Mouse (Mus musculus) urinary bladder, postnatal 14 days (tissue): ENCODE measurements around the gene Prdm16.

Experiments
- DNase-seq: peaks from one replicate; pipeline ENCODE4 v3.0.0; 2021; ENCODE audit warnings: low spot score

The Prdm16 gene

DNA sequence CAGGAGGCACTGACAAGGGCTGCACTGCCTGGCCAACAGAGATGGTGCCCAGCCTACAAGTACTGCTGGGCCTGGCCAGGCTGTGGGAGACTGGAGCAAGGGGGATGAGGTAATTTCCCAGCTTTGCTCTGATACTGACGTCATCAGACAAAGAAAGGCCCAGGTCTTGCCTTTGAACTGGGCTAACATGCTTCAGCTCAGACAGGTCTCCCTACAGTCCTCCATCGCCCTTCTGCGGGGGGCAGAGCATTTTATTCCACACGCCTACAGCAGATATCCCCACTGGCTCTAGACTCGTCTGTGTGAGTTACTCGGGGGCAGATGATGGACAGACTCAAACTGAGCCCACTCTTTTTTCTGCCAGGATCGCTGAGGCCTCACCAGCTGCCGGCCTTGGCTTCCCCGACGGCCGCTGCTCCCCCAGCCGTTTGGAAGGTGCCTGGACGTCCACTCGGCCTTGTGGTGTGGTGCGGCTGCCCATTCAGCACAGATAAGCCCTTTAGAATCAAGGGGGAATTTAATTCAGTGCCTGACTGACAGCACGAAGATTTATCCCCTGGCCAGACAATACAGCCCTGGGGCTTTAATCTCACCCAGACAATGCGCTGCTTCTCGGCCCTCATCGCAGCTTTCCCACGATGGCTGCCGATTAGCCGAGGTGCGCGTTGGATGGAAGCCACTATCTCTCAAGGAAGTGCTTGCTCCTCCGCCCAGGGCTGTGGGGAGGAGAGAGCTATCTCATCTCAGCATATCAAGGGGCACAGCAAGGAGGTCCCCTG, 32.8 kb downstream of the Prdm16 start:
- no peak for DNase-seq

DNA sequence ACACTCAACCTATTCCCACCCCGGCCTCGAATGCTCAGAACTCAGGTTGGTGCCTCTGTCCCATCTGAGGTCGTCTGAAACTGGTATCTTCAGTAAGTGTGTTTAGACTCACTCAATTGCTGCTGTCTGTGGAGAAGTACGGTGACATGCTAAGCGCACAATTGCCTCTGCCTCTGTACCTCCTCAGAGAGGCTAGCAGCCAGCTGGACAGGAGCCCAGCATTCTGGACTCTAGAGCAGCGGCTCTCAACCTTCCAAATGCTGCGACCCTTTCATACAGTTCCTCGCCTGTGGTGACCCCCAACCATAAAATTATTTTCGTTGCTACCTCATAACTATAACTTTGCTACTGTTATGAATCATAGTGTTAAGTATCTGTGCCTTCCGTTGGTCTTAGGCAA, 34.3 kb downstream of the Prdm16 start:
- DNase-seq: no peak

DNA sequence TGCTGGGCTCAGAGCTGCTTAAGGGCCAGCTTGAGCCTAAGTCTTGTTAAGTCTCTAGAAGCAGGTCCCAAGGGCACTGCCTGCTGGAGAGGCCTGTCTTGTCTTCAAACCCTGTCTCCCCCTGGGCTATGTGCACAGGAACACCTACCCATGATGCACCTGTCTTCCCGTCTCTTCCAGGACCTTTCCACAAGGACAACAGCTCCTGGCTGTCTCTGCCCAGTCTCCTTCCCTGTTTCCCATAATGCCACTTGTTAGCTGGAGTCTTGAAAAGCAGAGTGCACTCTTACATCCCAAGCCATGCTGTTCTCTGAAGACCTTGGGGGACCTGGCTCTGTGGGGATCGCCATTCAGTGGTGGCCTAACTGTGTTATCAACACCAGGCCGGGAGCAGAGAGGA, 35.7 kb downstream of the Prdm16 start:
- no peak for DNase-seq

GRCm38 (mm10) chr4:154599977-154600376, 36.7 kb downstream of the Prdm16 start:
- DNase-seq: no peak

DNA sequence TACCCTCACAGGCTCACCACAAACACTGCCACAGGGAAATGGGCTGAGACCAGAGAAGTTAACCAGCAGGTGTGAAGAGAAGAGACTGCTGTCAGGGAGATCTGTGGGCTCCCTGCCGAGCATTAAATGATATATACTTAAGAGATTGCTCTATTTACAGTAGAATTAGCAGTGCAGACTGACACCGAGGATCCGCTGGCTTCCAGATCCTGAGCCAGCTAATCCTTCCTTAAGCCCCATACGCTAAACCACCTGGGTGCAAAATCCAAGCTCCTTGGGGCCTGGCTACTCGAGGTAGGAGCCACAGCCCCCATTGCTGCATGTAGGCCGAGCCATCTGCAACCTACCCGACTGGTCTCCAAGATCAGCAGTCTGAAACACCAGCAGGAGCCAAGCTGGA, 38.3 kb downstream of the Prdm16 start:
- DNase-seq: no peak

DNA sequence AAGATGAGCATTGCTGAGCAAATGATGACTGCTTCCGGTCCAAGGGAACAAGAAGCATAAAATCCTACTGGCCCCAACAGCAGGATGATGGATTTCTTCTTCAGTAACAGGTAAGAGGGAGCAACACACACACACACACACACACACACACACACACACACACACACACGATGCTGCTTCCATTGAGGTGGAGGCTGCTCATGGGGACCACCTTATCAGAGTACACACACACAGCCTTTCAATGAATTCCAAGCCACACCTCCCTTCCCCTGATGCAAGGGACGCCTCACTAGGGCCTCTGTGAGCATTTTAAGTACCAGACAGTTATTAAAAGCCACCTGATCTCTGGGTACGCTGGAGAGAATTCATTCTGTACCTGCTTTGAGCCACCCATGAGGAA, 39.9 kb downstream of the Prdm16 start:
- DNase-seq: no peak

- DNase-seq: no peak
Measured at GRCm38 (mm10) chr4:154594761-154595556, 41.7 kb downstream of the Prdm16 start.

- DNase-seq: no peak
Measured at GRCm38 (mm10) chr4:154594116-154594760, 42.4 kb downstream of the Prdm16 start.

DNA sequence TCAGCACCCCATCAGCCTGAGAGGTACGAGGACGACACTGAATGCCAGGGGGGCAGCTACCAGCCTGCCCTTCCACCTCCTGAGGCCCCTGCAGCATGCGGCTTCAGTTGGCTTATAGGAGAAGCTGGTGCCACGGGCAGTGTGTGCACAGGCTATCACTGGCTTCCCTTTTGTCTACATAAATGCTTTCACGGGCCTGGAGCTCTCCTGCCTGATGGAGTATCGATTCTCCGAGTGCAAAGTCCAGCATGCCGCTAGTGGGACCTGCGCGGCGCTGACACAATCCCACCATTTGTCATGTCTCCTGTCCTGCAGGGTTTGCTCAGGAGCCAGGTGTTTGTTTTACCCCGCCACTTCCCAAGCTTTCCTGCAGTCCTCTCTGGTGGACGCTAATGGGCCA, 44.1 kb downstream of the Prdm16 start:
- DNase-seq: no peak

DNA sequence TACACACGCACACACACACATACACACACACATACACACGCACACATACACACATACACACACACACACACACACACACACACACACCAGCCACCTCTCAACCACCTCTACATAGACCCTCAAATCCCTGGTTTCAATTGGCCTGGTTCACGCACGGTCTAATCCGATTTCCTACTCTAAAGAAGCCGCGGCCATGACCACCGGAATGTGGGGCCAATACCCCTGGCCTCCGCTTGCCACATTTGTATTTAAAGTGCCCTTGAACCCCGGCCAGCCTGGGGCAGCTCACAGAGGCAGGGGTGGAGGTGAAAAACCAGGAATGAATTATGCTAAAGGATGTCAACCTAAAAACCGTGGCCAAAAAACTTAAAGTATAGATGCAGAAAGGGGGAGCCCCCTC, 45.8 kb downstream of the Prdm16 start:
- DNase-seq: no peak

- no peak for DNase-seq
Measured at GRCm38 (mm10) chr4:154586334-154586733, 50.3 kb downstream of the Prdm16 start.

GRCm38 (mm10) chr4:154585779-154586178, 50.9 kb downstream of the Prdm16 start:
- no peak for DNase-seq

DNA sequence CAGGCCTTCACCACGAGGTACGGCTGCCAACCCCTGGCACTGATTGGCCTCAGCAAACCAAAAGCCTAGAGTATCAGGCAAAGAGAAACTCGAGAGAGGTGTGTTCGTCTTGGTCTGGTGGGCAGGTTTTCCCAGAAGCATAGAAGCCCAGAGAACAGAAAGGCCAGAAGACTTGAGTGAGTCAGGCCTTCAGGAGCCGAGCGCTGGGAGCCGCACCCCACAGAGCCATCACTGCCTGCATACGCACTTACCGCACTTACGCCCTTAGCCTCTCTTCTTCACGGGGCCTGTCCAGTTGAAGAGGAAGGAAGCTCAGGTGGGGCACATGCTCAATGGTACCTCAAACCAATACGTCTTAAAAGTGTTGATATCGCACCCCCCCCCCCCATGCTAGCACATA, 53.0 kb downstream of the Prdm16 start:
- no peak for DNase-seq

DNA sequence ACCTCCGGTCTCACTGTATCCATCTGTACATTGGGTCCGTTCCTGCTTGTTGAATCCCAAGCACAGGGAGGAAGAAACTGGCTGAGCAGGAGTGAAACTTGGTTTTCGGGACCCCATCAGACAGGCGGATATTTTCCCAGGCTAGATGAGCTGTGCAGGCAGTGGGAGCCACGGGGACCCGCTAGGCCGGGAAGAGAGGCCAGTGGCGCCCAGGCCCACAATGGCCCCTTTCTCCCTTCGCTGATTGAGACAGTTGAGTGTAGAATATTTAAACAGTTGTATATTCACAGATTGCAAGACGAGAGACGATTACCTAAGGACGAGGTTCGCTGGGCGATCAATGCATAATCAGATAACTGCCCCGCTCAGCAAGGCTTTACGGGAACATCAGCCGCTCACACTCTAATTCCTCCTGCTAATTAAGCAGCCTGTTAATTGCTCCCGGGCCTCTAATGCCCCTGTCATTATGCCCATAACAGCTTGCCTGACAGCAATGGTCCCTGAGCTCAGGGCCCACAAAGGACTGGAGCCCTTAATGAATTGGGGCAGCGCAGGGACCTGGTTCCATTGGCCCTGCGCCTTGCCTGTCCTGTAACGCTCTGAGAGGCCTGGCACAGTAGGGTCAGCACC, 54.0 kb downstream of the Prdm16 start:
- no peak for DNase-seq

DNA sequence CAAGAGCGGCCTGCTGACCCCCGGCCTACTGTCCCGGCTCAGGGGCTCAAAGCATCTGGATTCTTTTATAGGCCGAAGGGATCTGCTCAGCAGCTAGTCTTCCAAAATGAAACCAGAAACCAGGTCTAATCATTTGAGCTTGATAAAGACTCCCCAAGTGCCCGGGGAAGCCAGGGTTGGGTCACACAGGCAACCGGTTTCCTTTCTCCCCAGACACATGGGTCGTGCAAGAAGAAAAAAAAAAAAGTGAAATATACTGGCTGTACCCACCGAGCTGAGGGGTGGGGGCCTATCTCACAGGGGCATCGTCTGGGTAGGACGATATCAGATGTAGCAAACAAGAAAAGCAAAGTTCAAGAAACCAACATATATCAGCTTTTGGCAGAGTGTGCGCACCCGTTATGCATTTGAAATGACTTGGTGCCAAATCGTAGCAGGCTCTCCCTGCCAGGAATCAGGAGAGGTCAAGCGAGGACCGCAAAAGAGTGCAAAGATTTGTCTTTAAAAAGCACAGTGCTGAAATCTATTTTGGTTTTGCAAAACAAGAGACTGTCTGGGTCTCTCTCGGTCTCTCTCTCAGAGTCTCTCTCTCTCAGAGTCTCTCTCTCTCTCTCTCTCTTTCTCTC, 55.3 kb downstream of the Prdm16 start:
- no peak for DNase-seq

GRCm38 (mm10) chr4:154574208-154574875, 62.3 kb downstream of the Prdm16 start:
- DNase-seq: no peak

GRCm38 (mm10) chr4:154570451-154570881, 66.2 kb downstream of the Prdm16 start:
- no peak for DNase-seq

GRCm38 (mm10) chr4:154569845-154570244, 66.8 kb downstream of the Prdm16 start:
- no peak for DNase-seq

- DNase-seq: no peak
Measured at GRCm38 (mm10) chr4:154568798-154569197, 67.9 kb downstream of the Prdm16 start.

DNA sequence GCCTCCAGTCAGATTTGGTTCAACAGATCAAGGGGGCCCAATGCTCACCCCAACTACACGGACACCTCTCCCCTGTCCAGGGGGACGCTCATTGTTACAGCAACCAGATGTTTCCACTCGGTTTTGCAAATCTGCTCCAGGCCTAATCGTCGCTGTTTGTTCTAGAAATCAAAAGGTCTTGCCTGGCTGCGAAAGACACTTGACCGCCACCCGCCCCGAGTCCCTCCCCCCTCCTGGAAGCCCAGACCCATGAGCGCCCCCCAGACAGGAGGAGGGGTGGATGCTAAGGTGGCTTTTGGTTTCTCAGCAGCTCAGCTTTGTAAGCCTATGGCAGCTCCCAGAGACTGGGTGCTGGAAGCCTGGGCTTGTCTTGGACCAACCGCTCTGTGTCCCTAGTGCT, 68.7 kb downstream of the Prdm16 start:
- DNase-seq: no peak

DNA sequence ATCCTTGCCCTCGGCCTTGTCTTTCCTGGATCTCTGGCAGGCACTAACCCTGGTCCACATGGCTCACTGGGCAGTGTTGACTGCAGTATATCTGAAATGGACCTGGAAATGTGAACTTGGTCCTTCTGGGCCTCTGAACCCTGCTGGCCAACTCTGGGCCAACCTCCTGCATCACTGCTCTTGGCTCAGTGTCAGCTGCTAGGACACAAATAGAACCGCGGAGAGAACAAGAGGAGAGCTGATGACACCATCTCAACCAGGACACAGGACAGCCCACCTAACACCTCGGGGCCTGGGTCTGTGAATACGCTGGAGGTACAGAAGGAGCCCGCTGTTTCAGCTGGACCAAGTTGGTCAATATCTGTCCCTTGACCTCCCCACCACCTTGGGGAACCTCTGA, 73.5 kb downstream of the Prdm16 start:
- DNase-seq: no peak
